Mouse (Mus musculus) cortical plate, adult 2 months (tissue): ENCODE data around the gene Ppme1.

Experiments used
- CTCF ChIP-seq: fragments of 200-500 bp; IDR thresholded peaks from 2 replicates; pipeline ENCODE4 v1.5.1; 2011; ENCODE audit warnings: mild to moderate bottlenecking, control low read depth, low read length; ENCODE audit not compliant: insufficient read depth; ENCODE audit errors: extremely low read depth
- POLR2A ChIP-seq: fragments of 200-500 bp; IDR thresholded peaks from 2 replicates; pipeline ENCODE4 v1.6.1; 2011; ENCODE audit warnings: mild to moderate bottlenecking, low read length, control low read depth; ENCODE audit not compliant: insufficient read depth; ENCODE audit errors: extremely low read depth

DNA sequence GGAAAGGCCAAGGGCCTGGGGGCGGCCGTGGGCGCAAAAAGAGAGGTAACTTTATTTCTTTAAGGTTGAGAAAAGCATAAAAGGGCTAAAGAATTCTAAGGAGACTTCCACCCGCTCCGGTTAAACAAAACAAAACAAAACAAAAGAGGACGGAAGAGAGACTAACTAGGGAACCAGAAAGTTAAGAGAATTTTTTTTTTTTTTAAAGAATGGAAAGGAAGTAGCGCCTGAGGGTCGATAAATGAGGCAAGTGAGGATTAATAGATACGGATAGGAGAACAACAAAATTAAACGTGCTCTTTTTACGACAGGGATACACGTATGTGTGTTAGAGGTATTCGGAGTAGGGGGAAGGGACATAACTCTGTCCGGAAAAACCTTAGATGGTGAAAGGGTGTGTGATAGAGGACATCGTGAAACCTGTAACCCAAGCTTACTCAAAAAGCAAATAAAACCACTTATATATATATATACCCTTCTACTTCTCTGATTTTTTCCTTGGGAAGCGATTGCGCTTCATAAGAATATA, 409 bp upstream of the Ppme1 start:
- TF ChIP-seq CTCF (no peak), POLR2A (no peak)
